Mouse (Mus musculus) c-Kit-positive CD71-positive TER-119-negative erythroid progenitor cells, embryonic 14.5 days (primary cell): ENCODE results near the gene Arfip1.

ENCODE experiments used
- DNase-seq: peaks from one replicate; pipeline ENCODE4 v3.0.0-alpha.2; 2013; ENCODE audit warnings: low read depth

Arfip1 gene

DNA sequence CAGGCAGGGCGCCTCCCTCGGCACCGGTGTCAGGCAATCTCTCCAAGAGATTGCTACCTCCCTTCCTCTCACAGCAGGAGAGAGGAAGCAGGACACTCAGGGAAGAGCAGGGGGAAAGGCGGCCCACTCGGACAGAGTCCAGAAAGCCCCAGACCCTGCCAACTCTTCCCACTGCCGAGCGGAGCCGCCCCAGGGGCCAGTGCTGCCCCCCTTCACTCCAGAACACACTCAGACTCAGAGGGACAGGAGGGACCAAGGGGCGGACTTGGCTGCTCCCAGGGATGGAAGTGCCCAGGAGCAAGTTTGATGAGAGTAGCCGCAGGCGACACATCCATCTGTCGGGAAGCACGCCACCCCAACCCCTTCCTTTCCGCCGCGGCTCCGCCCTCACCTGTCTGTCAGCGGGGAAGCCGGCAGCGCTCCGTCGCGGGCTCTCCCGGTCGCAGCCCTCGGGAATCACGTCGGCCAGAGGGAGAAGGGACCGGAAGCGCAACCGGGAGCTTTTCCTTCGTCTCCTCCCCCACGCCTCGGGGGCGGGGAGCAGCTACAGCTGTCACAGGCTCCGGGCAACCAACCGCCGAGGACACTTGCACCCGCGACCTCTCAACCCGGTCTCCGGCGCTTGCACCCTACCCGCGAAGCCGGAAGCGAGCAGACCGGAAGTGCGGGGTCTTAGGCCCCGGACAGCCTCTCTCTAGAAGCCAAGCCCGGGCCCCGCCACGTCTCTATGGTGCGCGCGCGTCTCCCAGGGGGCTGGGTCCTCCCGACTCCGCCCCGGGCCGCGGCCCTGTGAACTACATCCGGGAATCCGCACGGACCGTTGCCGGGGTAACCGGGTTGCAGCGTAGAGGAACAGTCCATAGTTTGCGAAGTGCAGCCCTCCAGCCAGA, at the start of gene Arfip1:
Arfip1 (minus strand) TSS at position 603 of the 890 bp plus-strand sequence.
- peak; percentile 83 for DNase-seq

GRCm38 (mm10) chr3:84631586-84631985, 49.2 kb upstream of the Arfip1 start:
- no peak for DNase-seq

DNA sequence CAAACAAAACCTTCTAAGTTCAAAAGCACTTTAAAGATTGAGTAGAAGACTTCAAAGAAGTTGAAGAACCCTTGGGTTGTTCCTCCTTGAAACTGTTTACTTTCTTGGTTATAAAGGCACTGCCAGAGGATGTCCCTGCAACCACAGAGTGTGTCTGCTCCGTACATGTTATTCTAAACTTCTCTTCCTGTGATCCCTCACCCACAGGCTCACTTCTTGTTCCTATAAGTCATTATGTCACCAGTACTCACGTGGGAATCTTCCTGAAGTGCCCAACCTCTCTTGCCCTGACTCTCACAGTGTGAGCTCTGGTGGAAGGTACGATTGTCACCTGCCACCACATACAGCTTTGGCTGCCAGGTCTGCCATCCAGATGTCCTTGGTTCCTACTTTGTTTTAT, 39.6 kb upstream of the Arfip1 start:
- no peak for DNase-seq

- no peak for DNase-seq
Measured at GRCm38 (mm10) chr3:84619725-84620124, 37.3 kb upstream of the Arfip1 start.

GRCm38 (mm10) chr3:84619056-84619455, 36.6 kb upstream of the Arfip1 start:
- no peak for DNase-seq

DNA sequence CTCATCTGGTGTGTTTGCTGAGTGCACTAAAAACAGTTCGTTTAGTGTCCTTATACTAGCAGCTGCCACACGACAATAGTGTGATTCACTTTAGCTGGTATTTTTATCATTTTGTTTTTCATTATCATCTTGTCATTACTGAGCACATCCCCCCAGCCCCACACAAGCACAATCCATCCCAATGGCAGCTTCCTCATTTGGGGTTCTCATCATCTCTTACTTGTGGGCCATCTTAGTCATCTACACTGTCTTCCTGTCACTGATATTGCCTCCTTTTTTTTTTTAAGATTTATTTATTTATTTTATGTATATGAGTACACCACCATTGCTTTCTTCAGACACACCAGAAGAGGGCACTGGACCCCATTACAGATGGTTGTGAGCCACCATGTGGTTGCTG, 36.2 kb upstream of the Arfip1 start:
- DNase-seq, result no peak

- no peak for DNase-seq
Measured at GRCm38 (mm10) chr3:84615856-84616225, 33.4 kb upstream of the Arfip1 start.

GRCm38 (mm10) chr3:84615050-84615855, 32.8 kb upstream of the Arfip1 start:
- no peak for DNase-seq

GRCm38 (mm10) chr3:84610183-84610710, 27.8 kb upstream of the Arfip1 start:
- no peak for DNase-seq

- DNase-seq, result no peak
Measured at GRCm38 (mm10) chr3:84603212-84603611, 20.8 kb upstream of the Arfip1 start.

DNA sequence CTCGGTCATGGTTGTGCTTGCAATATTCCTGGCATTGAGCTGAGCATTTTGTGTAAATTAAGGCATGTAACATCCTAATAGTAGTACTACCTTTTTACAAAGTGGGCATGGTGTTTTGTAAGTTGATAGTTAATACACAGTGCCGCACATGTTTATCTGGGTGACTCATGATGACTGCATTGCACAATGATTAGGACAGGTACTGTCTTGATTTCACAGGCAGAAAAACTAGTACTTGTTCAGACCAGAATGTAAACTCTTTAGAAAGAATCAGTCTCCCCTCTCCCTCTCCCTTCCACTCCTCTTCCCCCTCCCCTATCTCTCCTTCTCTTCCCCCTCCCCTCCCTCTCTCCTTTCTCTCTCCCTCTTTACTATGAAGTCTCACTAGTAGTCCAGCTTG, 20.3 kb upstream of the Arfip1 start:
- no peak for DNase-seq

GRCm38 (mm10) chr3:84601870-84602495, 19.6 kb upstream of the Arfip1 start:
- DNase-seq, result no peak

DNA sequence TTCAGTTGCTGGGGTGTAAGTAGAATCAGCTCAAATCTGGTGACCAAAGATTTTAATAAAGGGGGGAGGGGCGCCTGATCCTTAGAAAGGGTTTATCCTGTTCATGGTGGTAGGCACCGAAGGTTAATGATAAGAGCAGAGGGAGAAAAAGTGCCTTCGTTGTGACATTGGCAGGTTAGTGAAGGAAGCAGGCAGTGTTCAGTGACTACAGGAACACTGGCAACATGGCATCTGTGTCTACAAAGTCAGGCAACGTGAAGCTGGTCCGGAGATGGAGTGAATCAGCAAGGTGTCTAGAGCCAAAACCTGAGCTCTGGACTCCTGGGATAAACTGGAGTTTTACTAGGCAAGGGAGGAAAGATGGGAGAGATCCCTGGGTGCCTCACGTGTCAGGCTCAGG, 16.3 kb upstream of the Arfip1 start:
- no peak for DNase-seq

DNA sequence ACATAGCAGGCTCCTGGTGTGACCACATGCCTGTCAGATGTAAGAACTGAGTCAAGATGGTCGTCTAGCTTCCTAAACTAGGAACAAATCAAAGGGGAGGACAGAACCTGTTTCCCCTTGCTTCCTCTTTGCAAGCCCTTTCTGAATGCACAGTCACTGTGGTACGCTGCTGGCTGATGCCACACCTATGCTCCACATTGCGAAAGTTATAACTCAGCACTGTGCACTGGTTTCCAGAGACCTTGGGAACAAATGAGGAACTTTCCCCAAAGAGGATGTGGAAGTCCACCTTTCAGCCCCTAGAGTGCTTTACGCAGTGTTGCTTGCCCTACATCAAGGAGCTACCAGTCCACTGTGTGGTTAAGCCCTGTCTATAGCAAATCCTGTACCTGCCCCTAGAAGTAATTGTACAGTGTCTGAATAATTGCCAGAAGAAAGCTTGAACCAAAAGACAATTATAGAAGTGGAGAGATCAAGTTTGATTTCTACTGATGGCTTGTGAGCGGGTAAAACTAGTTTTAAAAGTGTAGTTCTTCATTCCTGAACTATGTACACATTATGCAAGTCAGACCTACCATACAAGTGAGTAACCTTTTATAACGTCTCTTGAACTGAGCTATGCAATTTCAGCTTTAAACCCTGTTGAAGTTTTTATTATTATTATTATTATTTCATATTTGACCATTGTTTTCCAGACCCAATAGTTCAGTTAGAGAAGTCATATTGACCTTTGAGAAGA, 15.7 kb upstream of the Arfip1 start:
- no peak for DNase-seq

GRCm38 (mm10) chr3:84595677-84596234, 13.3 kb upstream of the Arfip1 start:
- no peak for DNase-seq

GRCm38 (mm10) chr3:84594894-84595676, 12.7 kb upstream of the Arfip1 start:
- no peak for DNase-seq

- DNase-seq, result no peak
Measured at GRCm38 (mm10) chr3:84593274-84593673, 10.8 kb upstream of the Arfip1 start, which contains the start of gene Tigd4. Gene Tigd4 (plus strand): TSS chr3:84593574.

- no peak for DNase-seq
Measured at GRCm38 (mm10) chr3:84586736-84587135, 4.3 kb upstream of the Arfip1 start.

GRCm38 (mm10) chr3:84582913-84583276, 470 bp upstream of the Arfip1 start:
- no peak for DNase-seq

DNA sequence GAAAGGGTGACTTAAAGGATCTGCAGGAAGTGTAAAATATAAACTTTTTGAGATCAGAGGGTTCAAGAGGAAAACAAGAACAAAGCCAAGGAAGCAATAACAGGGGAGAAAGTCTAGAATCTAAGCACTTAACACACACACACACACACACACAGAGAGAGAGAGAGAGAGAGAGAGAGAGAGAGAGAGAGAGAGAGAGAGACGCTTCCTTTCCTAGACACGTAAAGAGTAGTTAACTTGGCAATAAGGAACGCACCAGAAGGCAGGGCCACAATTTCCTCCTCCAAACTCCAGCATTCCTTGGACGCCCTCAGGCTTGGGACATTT, 766 bp downstream of the Arfip1 start:
- no peak for DNase-seq

DNA sequence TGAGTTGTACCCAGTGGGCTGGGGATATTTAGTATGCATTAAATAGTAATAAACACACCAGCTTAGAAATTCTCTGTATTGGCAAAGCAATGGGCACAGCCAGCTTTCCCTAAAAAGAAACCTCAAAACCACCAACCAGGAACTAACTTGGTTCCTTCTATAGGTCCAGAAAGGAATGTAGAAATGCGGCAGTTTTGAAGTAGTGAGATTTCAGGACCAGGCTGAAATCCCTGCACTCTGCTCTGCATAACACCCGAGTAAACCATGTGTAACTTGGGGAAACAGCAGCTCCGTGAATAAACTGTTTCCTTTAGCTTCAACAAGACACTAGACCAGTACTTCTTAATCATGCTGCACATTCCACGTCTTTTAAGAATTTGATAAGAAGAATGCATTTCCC, 1.7 kb downstream of the Arfip1 start:
- no peak for DNase-seq
